Mouse (Mus musculus) lung, postnatal 36 days (tissue): ENCODE data around the gene Polr3e.

ENCODE experiments used
- DNase-seq: peaks from one replicate; pipeline ENCODE4 v3.0.0; 2022; ENCODE audit warnings: mixed read lengths

Gene Polr3e

GRCm38 (mm10) chr7:120980931-120981924 is 63.7 kb downstream of the Polr3e start:
- peak; percentile 49 for DNase-seq

- DNase-seq = peak; percentile 99
These were observed 64.8 kb downstream of the Polr3e start, which contains the start of the genes Cdr2 and Mfsd13b for GRCm38 (mm10) chr7:120982200-120982841. Gene Cdr2, minus strand, starts transcription at chr7:120982312. Gene Mfsd13b, plus strand, starts transcription at chr7:120982509.

GRCm38 (mm10) chr7:120982968-120983367 is 65.4 kb downstream of the Polr3e start:
- DNase-seq = peak; percentile 14

DNA sequence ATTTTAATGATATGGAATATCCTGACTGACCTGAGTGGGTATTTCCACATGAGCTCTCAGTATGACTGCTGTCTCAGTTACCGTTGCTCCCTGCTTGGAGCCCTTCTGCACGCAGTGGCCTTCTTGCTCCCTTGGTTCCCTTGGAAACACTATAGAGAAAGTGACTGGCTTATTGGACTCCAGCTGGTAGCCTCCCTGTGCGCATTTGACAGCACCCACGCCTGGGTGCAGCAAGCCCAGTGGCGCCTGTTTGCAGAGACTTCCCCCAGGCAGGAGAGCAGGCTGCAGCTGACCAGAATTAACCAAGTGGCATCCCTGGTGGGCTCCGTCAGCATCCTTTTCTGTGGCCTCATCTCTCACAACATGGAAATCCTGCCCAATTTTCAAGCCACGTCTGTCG is 73.6 kb downstream of the Polr3e start:
- DNase-seq = no peak
